Mouse (Mus musculus) kidney, adult 11 months (tissue): ENCODE results near the gene Nrl.

ENCODE experiments used
- DNase-seq: peaks from one replicate; pipeline ENCODE4 v3.0.0; 2022

Nrl gene

DNA sequence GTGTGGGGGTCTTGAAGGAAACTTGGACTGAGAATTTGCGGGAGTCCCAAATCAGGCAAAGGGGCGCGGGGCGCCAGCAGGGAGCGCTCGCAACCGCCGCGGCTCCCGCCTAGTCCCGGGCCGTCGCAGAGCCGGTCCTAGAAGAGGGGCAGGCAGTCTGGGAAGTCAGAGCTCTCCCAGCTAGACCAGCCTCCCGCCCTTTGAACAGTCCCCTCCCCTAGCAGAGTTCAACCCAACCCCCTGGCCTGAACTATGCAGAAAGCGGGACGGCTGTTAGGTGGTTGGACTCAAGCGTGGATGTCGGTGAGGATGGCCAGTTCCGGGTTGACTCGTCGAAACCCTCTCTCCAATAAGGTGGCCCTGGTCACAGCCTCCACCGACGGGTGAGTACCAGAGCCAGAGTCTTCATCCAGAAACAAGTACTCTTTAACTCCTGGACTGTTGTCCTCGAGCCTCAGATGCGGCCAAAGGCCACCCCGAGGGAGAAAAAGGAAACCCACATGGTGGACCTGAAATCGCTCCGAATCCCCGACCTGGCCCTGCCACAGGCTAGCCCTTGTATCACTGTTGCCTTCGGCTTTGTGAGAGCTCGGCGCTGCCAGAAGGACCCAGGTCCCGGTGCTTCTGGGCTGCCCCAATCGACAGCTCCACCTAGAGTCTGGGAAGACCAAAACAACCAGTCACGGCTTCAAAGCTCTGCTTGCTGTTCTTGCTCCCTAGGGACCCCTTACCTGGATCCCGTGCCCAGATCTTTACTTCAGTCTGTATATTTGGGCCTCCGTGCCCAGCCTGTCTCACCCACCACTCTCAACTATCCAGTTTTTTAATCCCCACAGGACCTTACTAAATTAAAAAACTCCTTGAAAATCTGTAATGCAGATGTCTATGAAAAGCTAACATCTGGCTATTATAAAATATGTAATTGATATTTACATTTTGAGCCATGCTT is 45.9 kb downstream of the Nrl start, which contains the start of gene Dhrs4:
Gene Dhrs4, plus strand, starts transcription at position 108 of the 949 bp plus-strand sequence.
- peak; percentile 89 for DNase-seq

GRCm38 (mm10) chr14:55477829-55478228 is 47.0 kb downstream of the Nrl start:
- DNase-seq, result no peak

DNA sequence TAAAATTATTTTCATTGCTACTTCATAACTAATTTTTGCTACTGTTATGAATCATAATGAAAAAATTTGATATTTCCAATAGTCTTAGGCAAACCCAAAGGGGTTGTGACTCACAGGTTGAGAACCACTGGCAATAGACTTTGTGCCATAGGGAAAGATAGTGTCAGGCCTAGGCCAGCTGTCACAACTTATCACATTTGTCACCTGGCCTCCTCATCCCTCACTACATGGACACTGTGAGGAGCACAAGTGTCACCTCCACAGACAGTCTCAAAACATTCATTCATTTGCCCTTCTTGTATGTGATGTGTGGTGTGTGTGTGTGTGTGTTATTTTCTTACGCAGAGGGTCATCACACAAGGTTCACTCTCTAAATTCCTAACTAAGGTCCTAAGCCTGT is 47.4 kb downstream of the Nrl start:
- DNase-seq, result no peak

DNA sequence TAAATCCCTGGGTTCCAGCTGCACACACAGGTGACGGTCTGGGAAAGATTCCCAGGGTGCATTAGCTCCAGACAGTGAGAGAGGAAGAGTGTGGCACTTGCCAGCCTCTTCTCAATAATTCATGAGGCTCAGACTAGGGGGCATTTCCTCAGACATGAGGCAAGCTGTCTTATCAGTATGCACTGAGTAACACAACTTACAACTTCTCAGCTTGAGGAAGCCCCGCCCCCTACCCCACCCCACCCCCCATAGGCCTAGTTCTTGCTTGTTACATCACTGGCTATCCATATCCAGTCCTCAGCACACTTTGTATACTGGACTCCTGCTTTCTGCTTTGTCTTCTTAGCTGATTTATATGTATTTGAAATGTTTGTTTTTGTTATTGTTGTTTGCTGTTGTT is 49.1 kb downstream of the Nrl start:
- DNase-seq, result no peak

DNA sequence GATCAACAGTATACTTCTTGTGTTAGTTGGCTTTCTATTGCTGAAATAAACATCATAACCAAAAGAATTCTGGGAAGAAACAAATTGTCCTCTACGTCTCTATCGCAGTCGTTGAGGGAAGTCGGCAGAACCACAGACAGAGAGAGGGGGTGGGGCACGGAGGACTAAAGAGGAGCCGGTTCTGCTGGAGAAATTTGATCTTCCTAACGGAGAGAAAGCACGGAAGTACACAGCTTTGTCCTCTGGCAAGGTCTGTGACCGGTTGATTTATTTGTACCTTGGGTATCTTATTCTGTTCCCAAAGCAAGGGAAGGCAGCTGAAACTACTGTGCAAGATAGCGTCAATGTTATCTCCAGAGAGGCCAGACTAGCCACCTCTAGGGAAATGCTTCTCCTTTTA is 54.0 kb downstream of the Nrl start:
- DNase-seq, result no peak

DNA sequence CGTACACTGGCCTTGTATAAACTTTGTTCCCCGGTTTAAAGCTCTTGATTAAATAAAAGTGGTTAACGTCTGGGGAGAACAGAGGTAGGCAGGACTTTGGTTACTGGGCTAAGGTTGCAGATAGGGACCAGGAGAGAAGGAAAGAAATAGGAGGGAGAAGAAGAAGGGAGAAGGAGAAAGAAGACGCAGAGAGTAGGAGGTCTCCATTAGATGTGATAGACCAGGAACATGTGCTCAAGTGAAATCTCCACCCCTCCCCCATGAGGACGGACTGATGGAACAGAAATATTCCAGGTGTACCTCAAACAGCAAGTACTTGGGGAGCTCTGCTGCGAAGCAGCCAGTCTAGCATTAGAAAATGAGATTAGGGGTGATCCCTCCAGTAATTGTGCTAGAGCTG is 55.0 kb downstream of the Nrl start:
- no peak for DNase-seq

DNA sequence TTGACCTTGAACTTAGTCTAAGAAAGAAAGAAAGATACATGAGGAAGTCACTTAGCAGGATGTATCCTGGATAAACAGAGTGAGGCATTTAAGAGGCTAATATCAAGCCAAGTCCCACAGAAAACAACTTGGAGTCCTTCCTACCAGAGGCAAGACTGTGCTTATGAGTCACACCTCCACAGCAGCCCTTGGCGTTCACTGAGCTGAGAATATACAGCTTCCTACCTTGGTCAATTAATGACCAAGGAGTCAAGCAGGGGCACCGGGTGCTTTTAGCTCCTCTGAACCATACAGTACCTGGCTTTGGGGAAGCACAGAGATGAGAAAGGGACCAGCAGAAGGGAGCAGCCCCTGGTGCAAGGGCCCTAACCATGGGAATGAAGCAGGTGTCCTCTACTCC is 55.7 kb downstream of the Nrl start:
- peak; percentile 86 for DNase-seq
